Mouse (Mus musculus): ENCODE measurements at regions not wholly inside any gene's neighbourhood (a gene's known extent, or its start where the extent isn't known, plus 50 kb on each side); places are given as distances from the start of the nearest gene placed in this dataset.

- no peak for DNase-seq (ENCODE audit: extremely low read depth, low read depth)
Observed at GRCm38 (mm10) chr8:117899892-117900291, 98.1 kb upstream of the Mphosph6 start.

- DNase-seq (ENCODE audit: extremely low read depth, low read depth) = no peak
Observed at GRCm38 (mm10) chr8:117898015-117898414, 96.3 kb upstream of the Mphosph6 start.

- DNase-seq (ENCODE audit: extremely low read depth, low read depth) = no peak
Observed at GRCm38 (mm10) chr8:117894861-117895260, 93.1 kb upstream of the Mphosph6 start.

- no peak for DNase-seq (ENCODE audit: extremely low read depth, low read depth)
Observed at GRCm38 (mm10) chr8:117890211-117890610, 88.5 kb upstream of the Mphosph6 start.

GRCm38 (mm10) chr8:117881414-117881973, 79.8 kb upstream of the Mphosph6 start:
- no peak for DNase-seq (ENCODE audit: extremely low read depth, low read depth)

- DNase-seq (ENCODE audit: extremely low read depth, low read depth) = no peak
Observed at GRCm38 (mm10) chr8:117880279-117880975, 78.7 kb upstream of the Mphosph6 start.

GRCm38 (mm10) chr8:117873611-117874010, 71.9 kb upstream of the Mphosph6 start:
- DNase-seq (ENCODE audit: extremely low read depth, low read depth) = no peak

- no peak for DNase-seq (ENCODE audit: extremely low read depth, low read depth)
Observed at GRCm38 (mm10) chr8:117867138-117867537, 65.4 kb upstream of the Mphosph6 start.

- no peak for DNase-seq (ENCODE audit: extremely low read depth, low read depth)
Observed at GRCm38 (mm10) chr8:117865014-117865413, 63.3 kb upstream of the Mphosph6 start.

- DNase-seq (ENCODE audit: extremely low read depth, low read depth) = peak; percentile 34
Observed at GRCm38 (mm10) chr8:117863837-117864236, 62.1 kb upstream of the Mphosph6 start.

GRCm38 (mm10) chr8:117862318-117862717, 60.6 kb upstream of the Mphosph6 start:
- DNase-seq (ENCODE audit: extremely low read depth, low read depth) = no peak

GRCm38 (mm10) chr8:117859734-117860133, 58.0 kb upstream of the Mphosph6 start:
- DNase-seq (ENCODE audit: extremely low read depth, low read depth) = no peak

GRCm38 (mm10) chr8:117859095-117859494, 57.4 kb upstream of the Mphosph6 start:
- no peak for DNase-seq (ENCODE audit: extremely low read depth, low read depth)

- DNase-seq (ENCODE audit: extremely low read depth, low read depth) = no peak
Observed at GRCm38 (mm10) chr8:117856121-117856520, 54.4 kb upstream of the Mphosph6 start.

- DNase-seq (ENCODE audit: extremely low read depth, low read depth) = peak; percentile 19
Observed at GRCm38 (mm10) chr8:117854942-117855491, 53.3 kb upstream of the Mphosph6 start.

- peak; percentile 40 for DNase-seq (ENCODE audit: extremely low read depth, low read depth)
Observed at GRCm38 (mm10) chr8:117854301-117854700, 52.6 kb upstream of the Mphosph6 start.

GRCm38 (mm10) chr8:117853408-117853807, 51.7 kb upstream of the Mphosph6 start:
- peak; percentile 73 for DNase-seq (ENCODE audit: extremely low read depth, low read depth)

GRCm38 (mm10) chr8:117852521-117852920, 50.8 kb upstream of the Mphosph6 start:
- DNase-seq (ENCODE audit: extremely low read depth, low read depth) = no peak

Measured in MEL-GATA-1-ER (cell line).